Mouse (Mus musculus): Measurements from ENCODE around the gene Bdkrb2. TPM values are rescaled to one million over a fixed set of nuclear protein-coding genes. Genes with fewer than 3 reads are reported as not detected.

The Bdkrb2 gene
- polyA plus RNA-seq (2012; rRNA removed) = 0.09 and 0.18 TPM in 2 replicates

GRCm38 (mm10) chr12:105562936-105563680 lies at the start of gene Bdkrb2:
Gene Bdkrb2, plus strand, starts transcription at chr12:105563226.
- H3K27ac ChIP-seq (ENCODE audit: insufficient read depth, low read length) = no peak within 1 kb of the TSS
- WGBS = 18% methylated on average over 25 of the region's 25 CpGs
- H3K27me3 ChIP-seq (ENCODE audit: control insufficient read depth, insufficient read depth, low read length) = no peaks in the 10 kb centered on the region; the same call in none of the 2 replicates
- H3K4me1 ChIP-seq (ENCODE audit: control insufficient read depth, insufficient read depth, insufficient read length) = no peaks in the 10 kb centered on the region
- no peak for DNase-seq (ENCODE audit: low read depth in 1 of 2, low spot score in 2 of 2)
- no peaks in the 10 kb centered on the region for H3K36me3 ChIP-seq (ENCODE audit: control insufficient read depth, insufficient read depth, low read length)
- TF ChIP-seq CTCF (IDR thresholded peaks at IDR 0.05; ENCODE audit: extremely low read depth, insufficient read depth, insufficient read length, insufficient replicate concordance) (no peak), POLR2A (IDR thresholded peaks at IDR 0.05; ENCODE audit: low read depth, low read length) (no peak)
- no peak within 1 kb of the TSS for H3K4me3 ChIP-seq (ENCODE audit: extremely low read depth, insufficient read depth, insufficient read length)

- Histone ChIP-seq H3K4me1 (ENCODE audit: control insufficient read depth, insufficient read depth, insufficient read length) (no peaks in the 10 kb centered on the region), H3K36me3 (ENCODE audit: control insufficient read depth, insufficient read depth, low read length) (no peaks in the 10 kb centered on the region), H3K4me3 (ENCODE audit: extremely low read depth, insufficient read depth, insufficient read length) (no peak overlapping the region), H3K27me3 (ENCODE audit: control insufficient read depth, insufficient read depth, low read length) (no peaks in the 10 kb centered on the region), H3K27ac (ENCODE audit: insufficient read depth, low read length) (no peak overlapping the region)
- TF ChIP-seq CTCF (IDR thresholded peaks at IDR 0.05; ENCODE audit: extremely low read depth, insufficient read depth, insufficient read length, insufficient replicate concordance) (no peak), POLR2A (IDR thresholded peaks at IDR 0.05; ENCODE audit: low read depth, low read length) (no peak)
- DNase-seq (ENCODE audit: low read depth in 1 of 2, low spot score in 2 of 2) = no peak
- 84% methylated on average over 10 of the region's 10 CpGs for WGBS
Measured at GRCm38 (mm10) chr12:105514111-105514510, 48.9 kb upstream of the Bdkrb2 start.

- no peaks in the 10 kb centered on the region for H3K27me3 ChIP-seq (ENCODE audit: control insufficient read depth, insufficient read depth, low read length)
- H3K4me3 ChIP-seq (ENCODE audit: extremely low read depth, insufficient read depth, insufficient read length) = no peak overlapping the region
- H3K4me1 ChIP-seq (ENCODE audit: control insufficient read depth, insufficient read depth, insufficient read length) = no peaks in the 10 kb centered on the region
- no peak overlapping the region for H3K27ac ChIP-seq (ENCODE audit: insufficient read depth, low read length)
- no peak for TF ChIP-seq CTCF (IDR thresholded peaks at IDR 0.05; ENCODE audit: extremely low read depth, insufficient read depth, insufficient read length, insufficient replicate concordance)
- no peak for TF ChIP-seq POLR2A (IDR thresholded peaks at IDR 0.05; ENCODE audit: low read depth, low read length)
- no peaks in the 10 kb centered on the region for H3K36me3 ChIP-seq (ENCODE audit: control insufficient read depth, insufficient read depth, low read length)
- WGBS = 89% methylated on average over 21 of the region's 21 CpGs
- no peak for DNase-seq (ENCODE audit: low read depth in 1 of 2, low spot score in 2 of 2)
Measured at GRCm38 (mm10) chr12:105517026-105517675, 45.9 kb upstream of the Bdkrb2 start.

GRCm38 (mm10) chr12:105519851-105520250 lies 43.2 kb upstream of the Bdkrb2 start:
- H3K4me1 ChIP-seq (ENCODE audit: control insufficient read depth, insufficient read depth, insufficient read length) = no peaks in the 10 kb centered on the region
- WGBS = 75% methylated on average over 2 of the region's 2 CpGs
- no peaks in the 10 kb centered on the region for H3K27me3 ChIP-seq (ENCODE audit: control insufficient read depth, insufficient read depth, low read length)
- H3K4me3 ChIP-seq (ENCODE audit: extremely low read depth, insufficient read depth, insufficient read length) = no peak overlapping the region
- DNase-seq (ENCODE audit: low read depth in 1 of 2, low spot score in 2 of 2) = no peak
- H3K36me3 ChIP-seq (ENCODE audit: control insufficient read depth, insufficient read depth, low read length) = no peaks in the 10 kb centered on the region
- no peak for TF ChIP-seq CTCF (IDR thresholded peaks at IDR 0.05; ENCODE audit: extremely low read depth, insufficient read depth, insufficient read length, insufficient replicate concordance)
- no peak for TF ChIP-seq POLR2A (IDR thresholded peaks at IDR 0.05; ENCODE audit: low read depth, low read length)
- H3K27ac ChIP-seq (ENCODE audit: insufficient read depth, low read length) = no peak overlapping the region

- Histone ChIP-seq H3K4me1 (ENCODE audit: control insufficient read depth, insufficient read depth, insufficient read length) (no peaks in the 10 kb centered on the region), H3K4me3 (ENCODE audit: extremely low read depth, insufficient read depth, insufficient read length) (no peak overlapping the region), H3K27me3 (ENCODE audit: control insufficient read depth, insufficient read depth, low read length) (no peaks in the 10 kb centered on the region), H3K36me3 (ENCODE audit: control insufficient read depth, insufficient read depth, low read length) (no peaks in the 10 kb centered on the region), H3K27ac (ENCODE audit: insufficient read depth, low read length) (no peak overlapping the region)
- DNase-seq (ENCODE audit: low read depth in 1 of 2, low spot score in 2 of 2) = no peak
- no peak for TF ChIP-seq CTCF (IDR thresholded peaks at IDR 0.05; ENCODE audit: extremely low read depth, insufficient read depth, insufficient read length, insufficient replicate concordance)
- TF ChIP-seq POLR2A (IDR thresholded peaks at IDR 0.05; ENCODE audit: low read depth, low read length) = no peak
- 86% methylated on average over 15 of the region's 15 CpGs for WGBS
Measured at GRCm38 (mm10) chr12:105521170-105521762, 41.8 kb upstream of the Bdkrb2 start.

- 48% methylated on average over 2 of the region's 2 CpGs for WGBS
- H3K27ac ChIP-seq (ENCODE audit: insufficient read depth, low read length) = no peak overlapping the region
- no peak for DNase-seq (ENCODE audit: low read depth in 1 of 2, low spot score in 2 of 2)
Measured at GRCm38 (mm10) chr12:105523737-105524136, 39.3 kb upstream of the Bdkrb2 start.

More at GRCm38 (mm10) chr12:105523737-105524136, 39.3 kb upstream of the Bdkrb2 start:
- no peak for TF ChIP-seq CTCF (IDR thresholded peaks at IDR 0.05; ENCODE audit: extremely low read depth, insufficient read depth, insufficient read length, insufficient replicate concordance)
- TF ChIP-seq POLR2A (IDR thresholded peaks at IDR 0.05; ENCODE audit: low read depth, low read length) = no peak
- H3K27me3 ChIP-seq (ENCODE audit: control insufficient read depth, insufficient read depth, low read length) = no peaks in the 10 kb centered on the region
- no peaks in the 10 kb centered on the region for H3K36me3 ChIP-seq (ENCODE audit: control insufficient read depth, insufficient read depth, low read length)
- no peak overlapping the region for H3K4me3 ChIP-seq (ENCODE audit: extremely low read depth, insufficient read depth, insufficient read length)
- no peaks in the 10 kb centered on the region for H3K4me1 ChIP-seq (ENCODE audit: control insufficient read depth, insufficient read depth, insufficient read length)

All from spleen, adult 2 months (tissue).